In the genomic region with DNA sequence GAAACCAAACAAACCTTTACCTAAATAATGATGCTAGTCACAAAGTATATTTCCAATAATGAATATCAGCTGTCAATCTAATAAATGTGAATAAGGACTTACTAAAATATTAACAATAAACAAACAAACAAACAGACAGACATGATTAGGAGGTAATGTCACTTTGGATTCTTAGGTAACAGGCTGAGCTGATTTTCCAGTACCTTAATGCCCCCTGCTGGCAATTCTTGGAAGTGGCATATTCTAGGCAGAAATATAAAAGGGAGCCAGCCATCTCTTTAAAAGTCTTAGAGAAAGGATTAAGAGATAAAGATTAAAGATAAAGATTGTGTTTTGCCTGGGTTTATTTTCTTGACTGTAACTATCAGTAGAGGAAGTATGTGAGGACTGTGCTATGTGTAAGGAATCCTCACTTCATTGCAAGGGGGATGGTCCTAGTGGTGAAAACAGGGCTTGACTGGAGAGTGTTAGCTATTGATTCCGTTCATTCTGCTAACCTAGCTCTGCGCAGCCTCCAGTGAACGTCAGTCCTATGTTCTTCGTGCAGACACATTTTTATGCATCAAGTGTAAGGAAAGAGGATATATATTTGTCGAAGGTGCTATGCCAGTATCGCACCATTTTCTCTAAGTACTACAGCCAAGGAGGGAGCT, we compare ENCODE assay signal across 8 mouse cellular contexts.
DNase-seq lines count a peak whose midpoint lies in the region; ATAC-seq and TF ChIP-seq lines count a peak whose summit lies in the region.

No protein-coding gene starts in this region.

- no peak overlapping the region for H3K4me2 ChIP-seq in intestine, postnatal 0 days (replicated peaks; ENCODE audit: low read depth)
- no peak overlapping the region for H3K4me2 ChIP-seq in intestine, embryonic 15.5 days (replicated peaks)
- H3K4me2 ChIP-seq in hindbrain, embryonic 11.5 days (replicated peaks; ENCODE audit: low read depth, low read length) = no peak overlapping the region
- H3K4me2 ChIP-seq in midbrain, embryonic 13.5 days (replicated peaks) = no peak overlapping the region

- TF ChIP-seq CTCF in intestine, postnatal 0 days (IDR thresholded peaks at IDR 0.05; ENCODE audit: low read depth) = peak; percentile 84

- no peaks in the 10 kb centered on the region for H3K36me3 ChIP-seq in intestine, postnatal 0 days (ENCODE audit: control insufficient read depth, insufficient read depth)
- no peaks in the 10 kb centered on the region for H3K36me3 ChIP-seq in intestine, embryonic 15.5 days
- no peaks in the 10 kb centered on the region for H3K36me3 ChIP-seq in hindbrain, embryonic 11.5 days (ENCODE audit: control insufficient read depth, insufficient read depth, low read length)
- no peaks in the 10 kb centered on the region for H3K36me3 ChIP-seq in midbrain, embryonic 13.5 days

- no peaks in the 10 kb centered on the region for H3K4me1 ChIP-seq in intestine, postnatal 0 days (replicated peaks; ENCODE audit: control insufficient read depth, insufficient read depth, low read length)
- no peaks in the 10 kb centered on the region for H3K4me1 ChIP-seq in intestine, embryonic 15.5 days (replicated peaks)
- no peaks in the 10 kb centered on the region for H3K4me1 ChIP-seq in hindbrain, embryonic 11.5 days (replicated peaks; ENCODE audit: control insufficient read depth, insufficient read depth, low read length)
- H3K4me1 ChIP-seq in midbrain, embryonic 13.5 days (replicated peaks) = no peaks in the 10 kb centered on the region

- DNase-seq in adrenal gland, adult 2 months = peak; percentile 26
- peak; percentile 76 for DNase-seq in embryo, embryonic 10.5 days (ENCODE audit: low spot score)
- peak; percentile 79 for DNase-seq in hindbrain, embryonic 11.5 days (ENCODE audit: low spot score)
- peak; percentile 51 for DNase-seq in left cerebral cortex, adult 11 months (ENCODE audit: low spot score)
- peak; percentile 42 for DNase-seq in telencephalon, adult 2 months (ENCODE audit: low read depth, low spot score)

- H3K9ac ChIP-seq in intestine, postnatal 0 days (ENCODE audit: low read depth, low read length) = no peak overlapping the region
- no peak overlapping the region for H3K9ac ChIP-seq in intestine, embryonic 15.5 days
- H3K9ac ChIP-seq in hindbrain, embryonic 11.5 days (ENCODE audit: low read depth, low read length) = no peak overlapping the region
- no peak overlapping the region for H3K9ac ChIP-seq in midbrain, embryonic 13.5 days (replicated peaks)

- no peak overlapping the region for H3K4me3 ChIP-seq in intestine, postnatal 0 days (ENCODE audit: low read depth, low read length)
- H3K4me3 ChIP-seq in intestine, embryonic 15.5 days (replicated peaks) = no peak overlapping the region
- H3K4me3 ChIP-seq in hindbrain, embryonic 11.5 days (ENCODE audit: low read depth, low read length) = no peak overlapping the region
- no peak overlapping the region for H3K4me3 ChIP-seq in midbrain, embryonic 13.5 days (replicated peaks)

- H3K27ac ChIP-seq in intestine, postnatal 0 days (ENCODE audit: low read depth, low read length) = no peak overlapping the region
- no peak overlapping the region for H3K27ac ChIP-seq in intestine, embryonic 15.5 days
- H3K27ac ChIP-seq in hindbrain, embryonic 11.5 days (ENCODE audit: low read depth, low read length) = no peak overlapping the region
- H3K27ac ChIP-seq in midbrain, embryonic 13.5 days = no peak overlapping the region

- ATAC-seq in intestine, postnatal 0 days = no peak
- no peak; the same call in 1 of the 2 replicates for ATAC-seq in intestine, embryonic 15.5 days
- ATAC-seq in hindbrain, embryonic 11.5 days (ENCODE audit: low FRiP score) = peak; percentile 64
- ATAC-seq in midbrain, embryonic 13.5 days = peak; percentile 83

- H3K9me3 ChIP-seq in intestine, postnatal 0 days (ENCODE audit: control insufficient read depth) = no peaks in the 10 kb centered on the region
- H3K9me3 ChIP-seq in intestine, embryonic 15.5 days = no peaks in the 10 kb centered on the region
- no peaks in the 10 kb centered on the region for H3K9me3 ChIP-seq in hindbrain, embryonic 11.5 days (ENCODE audit: control insufficient read depth, low read length)
- no peaks in the 10 kb centered on the region for H3K9me3 ChIP-seq in midbrain, embryonic 13.5 days

- 45% methylated on average over 6 of the region's 6 CpGs for WGBS in intestine, postnatal 0 days
- 46% methylated on average over 6 of the region's 6 CpGs for WGBS in intestine, embryonic 15.5 days
- 65% methylated on average over 6 of the region's 6 CpGs for WGBS in hindbrain, embryonic 11.5 days
- WGBS in midbrain, embryonic 13.5 days = 53% methylated on average over 6 of the region's 6 CpGs

- no peaks in the 10 kb centered on the region for H3K27me3 ChIP-seq in intestine, postnatal 0 days (replicated peaks; ENCODE audit: control insufficient read depth, insufficient read depth, low read length)
- no peaks in the 10 kb centered on the region for H3K27me3 ChIP-seq in intestine, embryonic 15.5 days (replicated peaks)
- no peaks in the 10 kb centered on the region for H3K27me3 ChIP-seq in hindbrain, embryonic 11.5 days (ENCODE audit: control insufficient read depth, insufficient read depth, low read length)
- no peaks in the 10 kb centered on the region for H3K27me3 ChIP-seq in midbrain, embryonic 13.5 days

Comparison
In these comparisons a context has a peak if more than half of its experiments do, and no peak if none do; other contexts are left out.
1. ATAC-seq: peak in hindbrain, embryonic 11.5 days (single experiment) and midbrain, embryonic 13.5 days (single experiment); none in intestine, postnatal 0 days (single experiment) and intestine, embryonic 15.5 days (single experiment).
2. DNase-seq: peak in every context shown above with its lines; median percentile 79 in hindbrain, embryonic 11.5 days; 76 in embryo, embryonic 10.5 days; 51 in left cerebral cortex, adult 11 months; 42 in telencephalon, adult 2 months; 26 in adrenal gland, adult 2 months.